Mouse (Mus musculus) testis, adult 2 months (tissue): ENCODE data around the gene Mgrn1.

Experiments
- CTCF ChIP-seq: fragments of 200-500 bp; IDR thresholded peaks from 2 replicates; pipeline ENCODE4 v1.5.1; 2012; ENCODE audit warnings: low read depth, mild to moderate bottlenecking, inconsistent platforms, low read length, moderate library complexity; ENCODE audit not compliant: control insufficient read depth, insufficient read depth, insufficient replicate concordance
- POLR2A ChIP-seq: fragments of 200-500 bp; IDR thresholded peaks from 2 replicates; pipeline ENCODE4 v1.6.1; 2012; ENCODE audit warnings: low read depth, mild to moderate bottlenecking, inconsistent platforms, low read length, moderate library complexity; ENCODE audit not compliant: control insufficient read depth

- TF ChIP-seq POLR2A (no peak), CTCF (no peak)
Observed at GRCm38 (mm10) chr16:4850938-4851628, 35.0 kb upstream of the Mgrn1 start.
